Mouse (Mus musculus): ENCODE measurements around the gene Frmd4b.

- TF ChIP-seq CTCF (IDR thresholded peaks at IDR 0.05; ENCODE audit: extremely low read depth, insufficient read length, insufficient replicate concordance, low read depth, low read length) (no peak), POLR2A (IDR thresholded peaks at IDR 0.05; ENCODE audit: low read depth, low read length) (no peak)
Measured at GRCm38 (mm10) chr6:97353371-97353770, 264.0 kb downstream of the Frmd4b start.

Data from small intestine, adult 2 months (tissue).